ENCODE assay signal across 8 mouse cellular contexts in genomic region chr4:128805150-128806042, GRCm38 (mm10). TPM values are rescaled to one million over a fixed set of nuclear protein-coding genes. Genes with fewer than 3 reads are reported as not detected.
DNase-seq lines count a peak whose midpoint lies in the region; ATAC-seq lines count a peak whose summit lies in the region.

No protein-coding gene starts in this region.

- H3K36me3 ChIP-seq in forebrain, embryonic 12.5 days (replicated peaks) = peaks cover 6% of the 10 kb centered on the region; the same call in 1 of the 2 replicates
- no peaks in the 10 kb centered on the region for H3K36me3 ChIP-seq in intestine, embryonic 15.5 days
- no peaks in the 10 kb centered on the region for H3K36me3 ChIP-seq in liver, embryonic 16.5 days (ENCODE audit: control insufficient read depth, insufficient read depth)
- no peaks in the 10 kb centered on the region for H3K36me3 ChIP-seq in neural tube, embryonic 14.5 days (ENCODE audit: control insufficient read depth, insufficient read depth, low read length)

- H3K27ac ChIP-seq in forebrain, embryonic 12.5 days = peak overlapping the region; percentile 99
- peak overlapping the region; percentile 97 for H3K27ac ChIP-seq in intestine, embryonic 15.5 days
- H3K27ac ChIP-seq in liver, embryonic 16.5 days (ENCODE audit: low read length) = peak overlapping the region; percentile 91
- H3K27ac ChIP-seq in neural tube, embryonic 14.5 days (ENCODE audit: low read depth, low read length) = peak overlapping the region; percentile 95

- peaks cover 50% of the 10 kb centered on the region for H3K4me1 ChIP-seq in forebrain, embryonic 12.5 days
- H3K4me1 ChIP-seq in intestine, embryonic 15.5 days (replicated peaks) = peaks cover 33% of the 10 kb centered on the region
- H3K4me1 ChIP-seq in liver, embryonic 16.5 days (ENCODE audit: control insufficient read depth, low read depth, low read length) = peaks cover 39% of the 10 kb centered on the region
- H3K4me1 ChIP-seq in neural tube, embryonic 14.5 days (ENCODE audit: control insufficient read depth, insufficient read depth, low read length) = peaks cover 27% of the 10 kb centered on the region

- H3K9ac ChIP-seq in forebrain, embryonic 12.5 days = peak overlapping the region; percentile 99
- H3K9ac ChIP-seq in intestine, embryonic 15.5 days = peak overlapping the region; percentile 97
- peak overlapping the region; percentile 91 for H3K9ac ChIP-seq in liver, embryonic 16.5 days (ENCODE audit: low read depth, low read length)
- peak overlapping the region; percentile 99 for H3K9ac ChIP-seq in neural tube, embryonic 14.5 days (replicated peaks; ENCODE audit: low read depth, low read length)

- under 1% methylated on average over 56 of the region's 74 CpGs for WGBS in forebrain, embryonic 12.5 days
- under 1% methylated on average over 48 of the region's 74 CpGs for WGBS in intestine, embryonic 15.5 days
- under 1% methylated on average over 52 of the region's 74 CpGs for WGBS in liver, embryonic 16.5 days (ENCODE audit: insufficient replicate concordance)
- 1% methylated on average over 49 of the region's 74 CpGs for WGBS in neural tube, embryonic 14.5 days

- H3K9me3 ChIP-seq in forebrain, embryonic 12.5 days = no peaks in the 10 kb centered on the region
- H3K9me3 ChIP-seq in intestine, embryonic 15.5 days = no peaks in the 10 kb centered on the region
- H3K9me3 ChIP-seq in liver, embryonic 16.5 days (replicated peaks; ENCODE audit: control insufficient read depth, low read length) = no peaks in the 10 kb centered on the region
- no peaks in the 10 kb centered on the region for H3K9me3 ChIP-seq in neural tube, embryonic 14.5 days (ENCODE audit: control insufficient read depth, low read length)

- peak overlapping the region; percentile 87 for H3K4me3 ChIP-seq in forebrain, embryonic 12.5 days (replicated peaks)
- peak overlapping the region; percentile 88 for H3K4me3 ChIP-seq in intestine, embryonic 15.5 days (replicated peaks)
- H3K4me3 ChIP-seq in liver, embryonic 16.5 days (ENCODE audit: low read depth, low read length) = peak overlapping the region; percentile 83
- peak overlapping the region; percentile 84 for H3K4me3 ChIP-seq in neural tube, embryonic 14.5 days (ENCODE audit: low read depth, low read length)

- H3K4me2 ChIP-seq in forebrain, embryonic 12.5 days = peak overlapping the region; percentile 97
- peak overlapping the region; percentile 88 for H3K4me2 ChIP-seq in intestine, embryonic 15.5 days (replicated peaks)
- peak overlapping the region; percentile 98 for H3K4me2 ChIP-seq in liver, embryonic 16.5 days (ENCODE audit: low read depth, low read length)
- peak overlapping the region; percentile 98 for H3K4me2 ChIP-seq in neural tube, embryonic 14.5 days (ENCODE audit: low read depth, low read length)

- peak; percentile 24 for ATAC-seq in forebrain, embryonic 12.5 days (ENCODE audit: low FRiP score)
- ATAC-seq in intestine, embryonic 15.5 days = peak; percentile 22
- peak; percentile 4; the same call in 1 of the 2 replicates for ATAC-seq in liver, embryonic 16.5 days (ENCODE audit: low read depth)
- peak; percentile 29 for ATAC-seq in neural tube, embryonic 14.5 days (ENCODE audit: low read depth)
- ATAC-seq in monocyte, adult 5-6 weeks (replicated peaks; ENCODE audit: insufficient number of reproducible peaks, low FRiP score, low TSS enrichment, poor library complexity, severe bottlenecking) = no peak

- DNase-seq in right cerebral cortex, adult 18-20 months = peak; percentile 26
- no peak for DNase-seq in right cerebral cortex, postnatal 36 days (ENCODE audit: low spot score in 2 of 2)
- DNase-seq in adrenal gland, postnatal 10 days = peak; percentile 59

- H3K27me3 ChIP-seq in forebrain, embryonic 12.5 days = no peaks in the 10 kb centered on the region
- no peaks in the 10 kb centered on the region for H3K27me3 ChIP-seq in intestine, embryonic 15.5 days (replicated peaks)
- no peaks in the 10 kb centered on the region for H3K27me3 ChIP-seq in liver, embryonic 16.5 days (ENCODE audit: control insufficient read depth, insufficient read depth, low read depth, low read length)
- H3K27me3 ChIP-seq in neural tube, embryonic 14.5 days (ENCODE audit: control insufficient read depth, insufficient read depth, low read length) = no peaks in the 10 kb centered on the region

RNA-seq across cellular contexts. Expression of gene Zfp362, which starts 0.4 kb away (rescaled TPM):
- 10 to 100 TPM; 33.7 to 36.5 TPM for total RNA-seq in adrenal gland, postnatal 10 days (2021)
- 41.9 and 43.7 TPM in 2 replicates for polyA plus RNA-seq in forebrain, embryonic 12.5 days (2016; fragmentation: Nextera tagmentation; extraction: Ambion mirVana)
- polyA plus RNA-seq in intestine, embryonic 15.5 days (2015; fragmentation: Nextera tagmentation; extraction: Ambion mirVana) = 22.8 and 23.5 TPM in 2 replicates
- polyA plus RNA-seq in liver, embryonic 16.5 days (2015; fragmentation: Nextera tagmentation; extraction: Ambion mirVana) = 4.8 and 5.2 TPM in 2 replicates
- polyA plus RNA-seq in neural tube, embryonic 14.5 days (2014; fragmentation: Nextera tagmentation; extraction: Ambion mirVana) = 26.2 and 33.1 TPM in 2 replicates
- total RNA-seq in monocyte, adult 5-6 weeks (2017) = 3.6 to 8.3 TPM (median 5.7 TPM) in 3 replicates

RNA-seq across cellular contexts. Expression of gene A3galt2, which starts 50.2 kb away (rescaled TPM):
- total RNA-seq in adrenal gland, postnatal 10 days (2021) = under 1 TPM; 0.12 TPM
- 0.38 and 0.57 TPM in 2 replicates for polyA plus RNA-seq in forebrain, embryonic 12.5 days (2016; fragmentation: Nextera tagmentation; extraction: Ambion mirVana)
- polyA plus RNA-seq in intestine, embryonic 15.5 days (2015; fragmentation: Nextera tagmentation; extraction: Ambion mirVana) = 0.08 and 0.13 TPM in 2 replicates
- 0.02 TPM in 1 of 2 replicates, not detected in the other for polyA plus RNA-seq in liver, embryonic 16.5 days (2015; fragmentation: Nextera tagmentation; extraction: Ambion mirVana)
- 0.45 and 0.51 TPM in 2 replicates for polyA plus RNA-seq in neural tube, embryonic 14.5 days (2014; fragmentation: Nextera tagmentation; extraction: Ambion mirVana)
- 0.19 to 0.57 TPM in 2 of 3 replicates, not detected in the other for total RNA-seq in monocyte, adult 5-6 weeks (2017)

Comparison
In these comparisons a context has a peak if more than half of its experiments do, and no peak if none do; other contexts are left out.
1. DNase-seq: peak in right cerebral cortex, adult 18-20 months (single experiment) and adrenal gland, postnatal 10 days (single experiment); none in right cerebral cortex, postnatal 36 days (0 of 2).
2. Peak in every context shown above with its lines, with median percentiles within 50 percentile points of each other: H3K27ac ChIP-seq, H3K4me2 ChIP-seq, H3K4me3 ChIP-seq and H3K9ac ChIP-seq.